Mouse (Mus musculus) forebrain, embryonic 14.5 days (tissue): ENCODE results near the gene Tm7sf2. TPM values are rescaled to one million over a fixed set of nuclear protein-coding genes. Genes with fewer than 3 reads are reported as not detected.
A peak's percentile ranks its signal among the peaks of the same experiment; 100 is the strongest.

Experiments used
- ATAC-seq: fragments of 200-750 bp; cut with Nextera tagmentation; 2 replicates; pipeline ENCODE4 v1.8.0; 2017; ENCODE audit warnings: mild to moderate bottlenecking, moderate library complexity
- DNase-seq: peaks from one replicate; pipeline ENCODE4 v3.0.0-alpha.2; 2015; ENCODE audit warnings: low spot score
- H3K27ac ChIP-seq: fragments of 300-500 bp; sonication (generic); 2 replicates; pipeline ENCODE4 v1.5.1; 2014; ENCODE audit warnings: low read depth, mild to moderate bottlenecking, control low read depth, low read length, moderate library complexity
- H3K27me3 ChIP-seq: fragments of 300-500 bp; sonication (generic); replicated peaks from 2 replicates; pipeline ENCODE4 v1.6.1; 2014; ENCODE audit warnings: low read length, control low read depth, mixed read lengths; ENCODE audit not compliant: control insufficient read depth, insufficient read depth
- H3K36me3 ChIP-seq: fragments of 300-500 bp; sonication (generic); 2 replicates; pipeline ENCODE4 v1.6.1; 2014; ENCODE audit warnings: low read length, control low read depth; ENCODE audit not compliant: control insufficient read depth, insufficient read depth
- H3K4me1 ChIP-seq: fragments of 300-500 bp; sonication (generic); 2 replicates; pipeline ENCODE4 v1.6.1; 2014; ENCODE audit warnings: antibody characterized with exemption, low read length, control low read depth; ENCODE audit not compliant: control insufficient read depth, insufficient read depth
- H3K4me2 ChIP-seq: fragments of 300-500 bp; sonication (generic); 2 replicates; pipeline ENCODE4 v1.6.1; 2014; ENCODE audit warnings: mild to moderate bottlenecking, control low read depth, low read length
- H3K4me3 ChIP-seq: fragments of 300-500 bp; sonication (generic); 2 replicates; pipeline ENCODE4 v1.5.1; 2014; ENCODE audit warnings: low read depth, low read length, control low read depth
- H3K9ac ChIP-seq: fragments of 300-500 bp; sonication (generic); 2 replicates; pipeline ENCODE4 v1.6.1; 2014; ENCODE audit warnings: mild to moderate bottlenecking, low read length, control low read depth, moderate library complexity
- H3K9me3 ChIP-seq: fragments of 300-500 bp; sonication (generic); replicated peaks from 2 replicates; pipeline ENCODE4 v1.6.1; 2016; ENCODE audit warnings: low read length, control low read depth, mixed read lengths; ENCODE audit not compliant: control insufficient read depth
- WGBS: fragments of 180-500 bp; shearing (Covaris S2); extraction: QIAGEN DNeasy Blood & Tissue Kit; methylation state at CpG from one replicate; pipeline ENCODE4 v1.1.7; 2014; 5-methylcytosine and 5-hydroxymethylcytosine counted together
- polyA plus RNA-seq: library from polyadenylated mRNA; unstranded; fragments of >200 nt; fragmentation: Nextera tagmentation; extraction: Ambion mirVana; gene quantifications from 2 replicates; pipeline ENCODE4 v1.2.1, GENCODE M21; 2014

Gene Tm7sf2
- polyA plus RNA-seq, 1 experiment from 2014 or later: 32.6 TPM

GRCm38 (mm10) chr19:6073889-6074288 lies 5.7 kb upstream of the Tm7sf2 start:
- DNase-seq: no peak
- WGBS: 92% methylated on average over 5 of the region's 5 CpGs

GRCm38 (mm10) chr19:6071261-6071660 lies 3.1 kb upstream of the Tm7sf2 start:
- WGBS: 96% methylated on average over 19 of the region's 19 CpGs
- ATAC-seq: no peak
- peaks cover 10% of the 10 kb centered on the region for H3K4me1 ChIP-seq
- H3K9ac ChIP-seq: no peak overlapping the region
- no peaks in the 10 kb centered on the region for H3K27me3 ChIP-seq
- H3K4me3 ChIP-seq: no peak overlapping the region
- H3K9me3 ChIP-seq: no peaks in the 10 kb centered on the region
- H3K4me2 ChIP-seq: no peak overlapping the region
- no peak overlapping the region for H3K27ac ChIP-seq
- H3K36me3 ChIP-seq: peaks cover 49% of the 10 kb centered on the region
- DNase-seq: no peak

More at GRCm38 (mm10) chr19:6073889-6074288, 5.7 kb upstream of the Tm7sf2 start:
- no peaks in the 10 kb centered on the region for H3K9me3 ChIP-seq
- H3K36me3 ChIP-seq: peaks cover 46% of the 10 kb centered on the region
- H3K4me3 ChIP-seq: no peak overlapping the region
- H3K4me1 ChIP-seq: peaks cover 7% of the 10 kb centered on the region
- no peak for ATAC-seq
- H3K4me2 ChIP-seq: no peak overlapping the region
- H3K27me3 ChIP-seq: no peaks in the 10 kb centered on the region
- no peak overlapping the region for H3K27ac ChIP-seq
- H3K9ac ChIP-seq: no peak overlapping the region

DNA sequence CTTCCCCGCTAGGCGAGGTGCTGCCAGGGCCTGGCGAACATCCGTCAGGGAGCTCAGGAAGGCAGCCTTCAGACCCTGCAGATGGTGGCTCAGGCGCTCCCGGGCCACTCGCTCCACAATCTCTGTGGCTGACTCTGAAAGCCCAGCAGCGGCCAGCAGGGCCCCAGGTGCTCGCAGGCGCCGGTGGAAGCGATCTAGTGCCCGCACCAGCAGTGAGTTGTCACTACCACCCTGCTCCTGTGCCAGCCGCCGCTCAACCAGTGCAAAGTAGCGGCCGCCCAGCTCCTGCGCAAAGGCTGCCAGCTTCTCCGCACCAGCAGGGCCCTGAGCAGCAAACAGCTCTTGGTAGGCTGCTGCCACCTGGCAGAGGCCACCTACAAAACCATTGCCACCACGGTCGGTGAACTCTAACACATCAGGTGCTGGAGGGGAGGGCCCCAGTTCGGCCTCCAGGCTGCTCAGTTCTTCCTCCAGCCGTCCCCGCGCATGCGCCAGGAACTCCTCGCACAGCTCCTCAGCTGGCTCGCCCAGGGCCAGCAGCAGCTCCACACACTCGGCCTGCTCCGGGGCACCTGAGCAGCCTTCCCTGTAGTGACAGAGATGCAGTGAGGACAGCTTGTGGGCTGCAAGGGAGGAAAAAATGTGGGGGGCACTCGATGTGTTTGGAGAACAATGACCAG lies 2.5 kb upstream of the Tm7sf2 start:
- peaks cover 49% of the 10 kb centered on the region for H3K36me3 ChIP-seq
- no peaks in the 10 kb centered on the region for H3K9me3 ChIP-seq
- 92% methylated on average over 31 of the region's 31 CpGs for WGBS
- H3K9ac ChIP-seq: no peak overlapping the region
- peaks cover 9% of the 10 kb centered on the region; the same call in 1 of the 2 replicates for H3K4me1 ChIP-seq
- ATAC-seq: no peak
- no peaks in the 10 kb centered on the region for H3K27me3 ChIP-seq
- no peak overlapping the region for H3K4me2 ChIP-seq
- H3K27ac ChIP-seq: no peak overlapping the region
- DNase-seq: no peak
- H3K4me3 ChIP-seq: no peak overlapping the region

DNA sequence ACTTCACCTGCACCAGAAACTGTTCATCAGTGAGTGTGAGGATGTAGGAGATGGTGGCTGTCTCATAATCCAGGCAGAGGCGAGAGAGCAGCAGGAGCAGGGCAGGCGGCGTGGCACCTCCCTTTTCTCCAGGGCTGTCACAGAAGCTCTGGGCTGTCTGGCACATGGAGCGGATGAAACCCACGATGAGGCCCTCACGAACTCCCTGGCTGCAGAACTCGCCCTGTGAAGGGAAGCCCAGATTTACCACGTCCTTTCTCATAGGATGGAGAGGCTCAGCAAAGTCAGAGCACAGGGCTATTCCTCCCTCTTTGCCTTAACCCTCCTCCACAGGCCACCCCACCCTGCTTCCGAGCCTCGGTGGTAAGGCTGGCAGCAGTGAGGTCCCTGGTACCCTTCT lies 1.7 kb upstream of the Tm7sf2 start:
- Histone ChIP-seq H3K9me3 (no peaks in the 10 kb centered on the region), H3K4me2 (no peak overlapping the region), H3K4me1 (peaks cover 9% of the 10 kb centered on the region; the same call in 1 of the 2 replicates), H3K9ac (no peak overlapping the region), H3K27ac (no peak overlapping the region), H3K4me3 (no peak overlapping the region), H3K27me3 (no peaks in the 10 kb centered on the region), H3K36me3 (peaks cover 44% of the 10 kb centered on the region)
- DNase-seq (no peak), ATAC-seq (no peak)
- WGBS: 93% methylated on average over 10 of the region's 10 CpGs

DNA sequence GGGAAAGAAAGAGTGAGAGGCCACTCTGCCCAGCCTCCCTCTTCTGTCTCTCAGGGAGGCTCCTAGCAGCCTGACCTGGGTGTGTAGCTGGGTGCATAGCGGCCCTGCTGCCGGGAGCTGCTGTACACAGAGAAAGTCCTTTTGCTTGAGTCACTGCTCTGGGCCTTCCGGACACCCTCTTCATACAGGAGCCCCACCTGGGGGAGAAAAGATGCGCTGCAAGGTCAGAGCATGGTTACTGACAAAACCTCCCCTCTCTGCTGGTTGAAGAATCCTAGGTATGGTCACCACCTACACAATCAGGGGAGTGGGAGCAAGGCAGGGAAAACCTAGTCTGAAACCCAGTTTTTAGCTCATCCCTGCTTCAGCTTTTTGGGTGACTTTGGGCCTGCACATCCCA lies 778 bp upstream of the Tm7sf2 start:
- DNase-seq: no peak
- Histone ChIP-seq H3K4me1 (peaks cover 9% of the 10 kb centered on the region; the same call in 1 of the 2 replicates), H3K9me3 (no peaks in the 10 kb centered on the region), H3K36me3 (peaks cover 37% of the 10 kb centered on the region), H3K9ac (no peak overlapping the region), H3K27me3 (no peaks in the 10 kb centered on the region), H3K4me2 (no peak overlapping the region), H3K27ac (no peak overlapping the region), H3K4me3 (no peak overlapping the region)
- WGBS: 81% methylated on average over 4 of the region's 4 CpGs
- ATAC-seq: no peak

GRCm38 (mm10) chr19:6067011-6067723 lies 1.0 kb downstream of the Tm7sf2 start:
- DNase-seq: peak; percentile 89
- WGBS: under 1% methylated on average over 29 of the region's 30 CpGs
- peaks cover 14% of the 10 kb centered on the region for H3K4me1 ChIP-seq

DNA sequence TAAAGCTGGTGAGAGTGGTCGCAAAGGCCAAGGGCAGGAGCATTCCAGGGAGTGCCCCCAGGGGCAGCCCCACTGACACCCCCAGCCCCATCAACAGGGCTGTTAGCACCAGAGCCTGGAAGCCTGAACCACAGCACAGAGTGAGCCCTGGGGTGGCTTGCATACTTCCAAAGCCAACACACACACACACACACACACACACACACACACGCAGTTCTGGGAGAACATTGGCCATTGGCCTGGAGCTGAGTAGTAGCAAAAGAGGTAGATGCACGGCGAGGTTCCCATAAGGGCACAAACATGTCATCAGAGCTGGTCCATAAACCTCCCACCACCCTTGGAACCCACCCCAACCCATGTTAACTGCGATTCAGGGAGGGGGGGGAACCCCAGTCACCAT lies 1.6 kb downstream of the Tm7sf2 start:
- DNase-seq: peak; percentile 14
- Histone ChIP-seq H3K9ac (peak overlapping the region; percentile 77), H3K27ac (peak overlapping the region; percentile 83), H3K27me3 (no peaks in the 10 kb centered on the region), H3K4me1 (peaks cover 18% of the 10 kb centered on the region), H3K9me3 (no peaks in the 10 kb centered on the region), H3K4me3 (peak overlapping the region; percentile 49), H3K36me3 (peaks cover 28% of the 10 kb centered on the region), H3K4me2 (peak overlapping the region; percentile 93)
- WGBS: 36% methylated on average over 5 of the region's 5 CpGs
- ATAC-seq: peak; percentile 15

More at GRCm38 (mm10) chr19:6067011-6067723, 1.0 kb downstream of the Tm7sf2 start:
- Histone ChIP-seq H3K36me3 (peaks cover 29% of the 10 kb centered on the region), H3K27me3 (no peaks in the 10 kb centered on the region), H3K27ac (peak overlapping the region; percentile 83), H3K4me3 (peak overlapping the region; percentile 49), H3K4me2 (peak overlapping the region; percentile 93), H3K9me3 (no peaks in the 10 kb centered on the region), H3K9ac (peak overlapping the region; percentile 77)
- peak; percentile 77 for ATAC-seq

- no peak overlapping the region for H3K4me2 ChIP-seq
- no peaks in the 10 kb centered on the region for H3K9me3 ChIP-seq
- ATAC-seq (no peak), DNase-seq (no peak)
- no peaks in the 10 kb centered on the region for H3K27me3 ChIP-seq
- H3K4me3 ChIP-seq: no peak overlapping the region
- H3K27ac ChIP-seq: no peak overlapping the region
- H3K4me1 ChIP-seq: peaks cover 23% of the 10 kb centered on the region
- H3K36me3 ChIP-seq: peaks cover 15% of the 10 kb centered on the region; the same call in 1 of the 2 replicates
- H3K9ac ChIP-seq: no peak overlapping the region
- WGBS: 92% methylated on average over 6 of the region's 6 CpGs
Observed at GRCm38 (mm10) chr19:6063081-6063480, 5.1 kb downstream of the Tm7sf2 start.

DNA sequence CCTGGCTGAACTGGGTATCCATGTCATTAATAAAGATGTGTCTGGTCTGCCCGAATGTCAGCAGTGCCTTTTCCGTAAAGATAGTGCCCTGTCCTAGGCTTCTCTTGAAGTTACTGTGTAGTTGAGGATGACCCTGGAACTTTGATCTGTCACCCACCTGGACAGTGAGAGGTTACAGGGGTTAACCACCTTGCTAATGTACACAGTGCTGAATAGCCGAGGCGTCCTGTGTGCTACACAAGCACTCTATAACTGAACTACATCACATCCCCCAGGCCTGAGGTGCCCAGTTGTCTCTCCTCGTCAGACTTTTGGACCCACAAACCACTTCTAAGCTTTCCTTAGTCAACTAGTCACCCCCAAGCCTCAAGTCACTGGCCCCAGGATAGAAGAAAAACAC lies 5.8 kb downstream of the Tm7sf2 start:
- H3K4me1 ChIP-seq: peaks cover 23% of the 10 kb centered on the region
- H3K9me3 ChIP-seq: no peaks in the 10 kb centered on the region
- H3K27me3 ChIP-seq: no peaks in the 10 kb centered on the region
- peak overlapping the region; percentile 100 for H3K4me2 ChIP-seq
- WGBS: 77% methylated on average over 5 of the region's 5 CpGs
- ATAC-seq (no peak), DNase-seq (no peak)
- peaks cover 15% of the 10 kb centered on the region; the same call in 1 of the 2 replicates for H3K36me3 ChIP-seq
- H3K4me3 ChIP-seq: peak overlapping the region; percentile 82
- peak overlapping the region; percentile 95; the same call in 1 of the 2 replicates for H3K9ac ChIP-seq
- no peak overlapping the region for H3K27ac ChIP-seq
